Mouse (Mus musculus): ENCODE measurements at regions not wholly inside any gene's neighbourhood (a gene's known extent, or its start where the extent isn't known, plus 50 kb on each side); places are given as distances from the start of the nearest gene placed in this dataset.

DNA sequence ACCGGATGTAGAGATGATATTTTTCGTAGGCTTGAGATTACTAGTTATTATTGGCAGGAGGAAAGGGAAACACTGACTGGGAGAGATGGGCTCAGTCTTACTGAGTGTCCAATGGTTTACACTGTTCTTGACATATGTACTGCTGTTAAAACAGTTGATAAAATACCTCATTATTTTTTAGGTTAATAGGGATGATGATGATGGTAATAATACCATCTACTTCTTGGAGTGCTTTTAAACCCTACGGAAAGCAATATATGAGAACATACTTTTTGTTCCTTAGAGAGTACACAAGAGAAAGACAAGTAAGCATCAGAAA, 216.6 kb upstream of the Tacr3 start:
- Histone ChIP-seq H3K27ac (no peak overlapping the region), H3K36me3 (no peaks in the 10 kb centered on the region), H3K27me3 (replicated peaks) (no peaks in the 10 kb centered on the region), H3K4me3 (no peak overlapping the region), H3K9me3 (no peaks in the 10 kb centered on the region), H3K4me2 (replicated peaks) (no peak overlapping the region), H3K9ac (no peak overlapping the region), H3K4me1 (no peaks in the 10 kb centered on the region; the same call in 1 of the 2 replicates)
- no peak for ATAC-seq (ENCODE audit: low FRiP score, low read depth)
- WGBS, result 90% methylated on average over 3 of the region's 3 CpGs

DNA sequence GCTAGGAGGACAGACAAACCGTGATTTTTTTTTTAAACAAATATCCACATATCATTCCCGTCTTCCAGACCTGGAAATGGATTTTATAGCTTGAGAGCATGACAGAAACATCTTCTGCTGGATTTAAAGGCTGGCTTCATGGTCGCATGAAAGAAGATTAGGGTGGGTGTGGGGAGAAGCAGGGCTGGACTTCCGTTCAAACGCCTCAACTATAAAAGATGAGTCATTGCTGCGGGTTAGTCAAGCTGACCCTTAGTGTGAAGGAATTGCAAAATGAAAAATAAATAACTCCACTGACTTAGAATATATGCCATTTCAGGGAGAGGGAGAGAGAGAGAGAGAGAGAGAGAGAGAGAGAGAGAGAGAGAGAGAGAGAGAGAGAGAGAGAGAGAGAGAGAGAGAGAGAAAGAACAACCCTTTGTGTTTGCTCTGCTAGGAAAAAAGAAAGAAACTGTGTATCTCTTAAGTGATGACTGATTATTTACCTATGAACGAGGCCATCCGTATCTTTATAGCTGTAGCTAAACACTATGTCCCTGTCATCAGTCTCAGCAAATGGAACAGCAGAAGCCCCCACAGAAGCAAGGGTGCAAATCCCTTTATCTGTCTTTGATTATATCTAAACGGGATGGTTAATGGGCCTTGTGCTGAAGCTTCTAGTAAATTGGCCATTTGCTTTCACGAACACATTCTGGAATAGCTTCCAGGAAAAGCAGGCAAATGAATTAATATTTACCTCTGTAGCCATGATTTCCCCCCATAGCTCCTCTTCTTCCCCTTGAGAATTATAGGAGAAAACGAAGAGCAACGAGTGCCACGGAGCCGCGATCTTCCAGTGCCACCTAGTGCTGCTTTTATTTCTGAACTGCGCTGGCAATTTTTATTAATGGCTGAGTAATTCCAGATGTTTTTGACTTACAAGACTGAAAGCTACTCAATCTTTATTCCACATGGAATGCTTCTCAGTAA, 199.4 kb upstream of the Tacr3 start:
- H3K27ac ChIP-seq, result no peak overlapping the region
- H3K9ac ChIP-seq, result no peak overlapping the region
- no peaks in the 10 kb centered on the region for H3K9me3 ChIP-seq
- peaks cover 3% of the 10 kb centered on the region; the same call in 1 of the 2 replicates for H3K4me1 ChIP-seq
- H3K27me3 ChIP-seq (replicated peaks), result no peaks in the 10 kb centered on the region
- no peaks in the 10 kb centered on the region for H3K36me3 ChIP-seq
- H3K4me2 ChIP-seq (replicated peaks), result peak overlapping the region; percentile 44
- no peak overlapping the region for H3K4me3 ChIP-seq
- WGBS, result 40% methylated on average over 16 of the region's 16 CpGs
- peak; percentile 88 for ATAC-seq (ENCODE audit: low FRiP score, low read depth)

- WGBS, result 51% methylated on average over 9 of the region's 9 CpGs
- Histone ChIP-seq H3K27me3 (replicated peaks) (no peaks in the 10 kb centered on the region), H3K9me3 (no peaks in the 10 kb centered on the region), H3K4me3 (no peak overlapping the region), H3K4me1 (peaks cover 3% of the 10 kb centered on the region; the same call in 1 of the 2 replicates), H3K27ac (no peak overlapping the region), H3K4me2 (replicated peaks) (peak overlapping the region; percentile 44; the same call in 1 of the 2 replicates), H3K9ac (no peak overlapping the region), H3K36me3 (no peaks in the 10 kb centered on the region)
- ATAC-seq (ENCODE audit: low FRiP score, low read depth), result no peak
Measured at GRCm38 (mm10) chr3:134630135-134630516, 198.7 kb upstream of the Tacr3 start.

GRCm38 (mm10) chr3:134648727-134649445, 179.9 kb upstream of the Tacr3 start:
- no peak overlapping the region for H3K9ac ChIP-seq
- peak; percentile 49; the same call in 1 of the 2 replicates for ATAC-seq (ENCODE audit: low FRiP score, low read depth)
- H3K4me1 ChIP-seq, result no peaks in the 10 kb centered on the region
- H3K4me2 ChIP-seq (replicated peaks), result no peak overlapping the region
- H3K27ac ChIP-seq, result no peak overlapping the region
- WGBS, result 49% methylated on average over 3 of the region's 3 CpGs
- no peaks in the 10 kb centered on the region for H3K27me3 ChIP-seq (replicated peaks)
- no peaks in the 10 kb centered on the region for H3K9me3 ChIP-seq
- H3K4me3 ChIP-seq, result no peak overlapping the region
- H3K36me3 ChIP-seq, result no peaks in the 10 kb centered on the region

GRCm38 (mm10) chr3:134654051-134654450, 174.8 kb upstream of the Tacr3 start:
- Histone ChIP-seq H3K27ac (no peak overlapping the region), H3K9me3 (no peaks in the 10 kb centered on the region), H3K27me3 (replicated peaks) (no peaks in the 10 kb centered on the region), H3K4me1 (no peaks in the 10 kb centered on the region), H3K4me3 (no peak overlapping the region), H3K4me2 (replicated peaks) (no peak overlapping the region), H3K36me3 (no peaks in the 10 kb centered on the region), H3K9ac (no peak overlapping the region)
- WGBS, result 47% methylated on average over 4 of the region's 4 CpGs
- no peak for ATAC-seq (ENCODE audit: low FRiP score, low read depth)

DNA sequence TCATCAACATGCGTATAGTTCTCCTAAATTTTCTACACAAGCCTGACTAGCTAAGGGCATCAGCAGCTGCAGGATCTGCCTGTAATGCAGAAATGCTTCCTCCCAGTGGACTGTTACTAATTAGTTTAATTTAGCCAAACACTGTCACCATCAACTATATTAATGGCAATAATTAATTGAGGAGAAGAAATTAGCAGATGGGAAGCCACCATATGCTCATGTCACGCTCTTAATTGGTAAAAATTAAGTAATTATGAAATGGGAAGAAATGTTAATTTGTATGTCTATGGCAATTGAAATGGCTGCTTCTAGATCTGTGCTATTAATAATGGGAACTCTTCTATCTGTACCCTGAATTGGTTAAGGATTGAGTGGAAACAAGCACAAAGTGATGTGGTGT, 133.9 kb upstream of the Tacr3 start:
- Histone ChIP-seq H3K9me3 (no peaks in the 10 kb centered on the region), H3K27ac (no peak overlapping the region), H3K27me3 (replicated peaks) (no peaks in the 10 kb centered on the region), H3K4me2 (replicated peaks) (no peak overlapping the region), H3K4me3 (no peak overlapping the region), H3K9ac (no peak overlapping the region), H3K36me3 (no peaks in the 10 kb centered on the region), H3K4me1 (no peaks in the 10 kb centered on the region)
- 85% methylated on average over 2 of the region's 2 CpGs for WGBS
- peak; percentile 84 for ATAC-seq (ENCODE audit: low FRiP score, low read depth)

DNA sequence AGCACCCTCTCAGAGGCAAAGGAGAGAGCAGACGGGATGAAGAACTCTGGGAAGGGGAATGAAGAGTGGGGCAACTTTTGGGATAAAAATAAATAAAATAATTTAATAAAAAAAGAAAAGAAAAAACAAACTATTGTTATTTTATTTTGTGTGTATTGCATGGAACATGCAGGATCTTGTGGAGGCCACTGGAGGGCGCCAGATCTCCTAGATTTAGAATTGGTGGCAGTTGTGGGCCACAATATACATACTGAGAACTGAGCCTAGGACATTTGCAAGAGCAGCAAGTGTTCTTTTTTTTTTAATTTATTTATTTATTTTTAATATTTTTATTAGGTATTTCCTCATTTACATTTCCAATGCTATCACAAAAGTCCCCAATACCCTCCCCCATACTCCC, 110.2 kb upstream of the Tacr3 start:
- no peaks in the 10 kb centered on the region for H3K9me3 ChIP-seq
- H3K4me1 ChIP-seq, result no peaks in the 10 kb centered on the region
- H3K4me2 ChIP-seq (replicated peaks), result no peak overlapping the region
- no peaks in the 10 kb centered on the region for H3K27me3 ChIP-seq (replicated peaks)
- WGBS, result 37% methylated on average over 2 of the region's 2 CpGs
- ATAC-seq (ENCODE audit: low FRiP score, low read depth), result no peak
- no peak overlapping the region for H3K4me3 ChIP-seq
- H3K27ac ChIP-seq, result no peak overlapping the region
- H3K36me3 ChIP-seq, result no peaks in the 10 kb centered on the region
- H3K9ac ChIP-seq, result no peak overlapping the region

DNA sequence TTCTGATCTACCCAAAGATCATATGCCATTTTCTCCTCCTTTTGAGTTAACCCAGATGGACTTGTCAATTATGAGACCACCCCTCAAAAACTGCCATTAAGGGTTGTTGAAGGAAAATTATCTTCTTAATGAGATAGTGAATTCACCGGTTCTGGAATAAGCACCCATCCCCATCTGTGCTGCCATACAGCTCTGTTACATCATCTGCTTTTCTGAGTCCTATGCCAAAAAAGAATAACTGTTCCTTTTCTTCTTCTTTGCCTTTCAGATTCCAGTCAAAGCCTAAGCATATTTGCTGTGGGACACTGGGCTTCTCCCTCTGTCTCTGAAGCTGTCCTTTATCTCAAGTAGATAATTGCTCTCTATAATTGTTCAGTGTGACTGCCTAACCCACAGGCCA, 93.1 kb upstream of the Tacr3 start:
- Histone ChIP-seq H3K27ac (no peak overlapping the region), H3K36me3 (no peaks in the 10 kb centered on the region), H3K4me1 (no peaks in the 10 kb centered on the region), H3K27me3 (replicated peaks) (no peaks in the 10 kb centered on the region), H3K4me3 (no peak overlapping the region), H3K9ac (no peak overlapping the region), H3K4me2 (replicated peaks) (no peak overlapping the region), H3K9me3 (no peaks in the 10 kb centered on the region)
- no peak for ATAC-seq (ENCODE audit: low FRiP score, low read depth)
- 88% methylated on average over 1 of the region's 1 CpGs for WGBS

DNA sequence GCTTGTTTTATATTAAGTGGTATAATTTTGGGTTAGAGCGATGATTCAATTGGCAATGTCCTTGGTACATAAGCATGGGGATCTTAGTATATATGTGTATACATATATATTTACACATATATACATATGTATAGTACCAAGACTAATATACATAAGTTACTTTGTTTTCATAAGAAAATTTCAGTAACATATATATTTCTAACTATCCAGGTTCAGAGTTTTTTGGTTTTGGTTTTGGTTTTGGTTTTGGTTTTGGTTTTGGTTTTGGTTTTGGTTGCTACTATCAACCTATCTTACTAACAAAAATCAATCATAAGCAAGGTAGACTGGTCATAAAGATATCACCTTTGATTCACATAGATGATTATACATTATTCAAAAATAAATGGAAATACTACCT, 67.7 kb upstream of the Tacr3 start:
- Histone ChIP-seq H3K9me3 (no peaks in the 10 kb centered on the region), H3K27me3 (replicated peaks) (no peaks in the 10 kb centered on the region), H3K4me2 (replicated peaks) (no peak overlapping the region), H3K36me3 (no peaks in the 10 kb centered on the region), H3K4me3 (no peak overlapping the region), H3K27ac (no peak overlapping the region), H3K9ac (no peak overlapping the region), H3K4me1 (no peaks in the 10 kb centered on the region)
- 92% methylated on average over 1 of the region's 1 CpGs for whole genome bisulfite sequencing
- no peak for ATAC-seq (ENCODE audit: low FRiP score, low read depth)

DNA sequence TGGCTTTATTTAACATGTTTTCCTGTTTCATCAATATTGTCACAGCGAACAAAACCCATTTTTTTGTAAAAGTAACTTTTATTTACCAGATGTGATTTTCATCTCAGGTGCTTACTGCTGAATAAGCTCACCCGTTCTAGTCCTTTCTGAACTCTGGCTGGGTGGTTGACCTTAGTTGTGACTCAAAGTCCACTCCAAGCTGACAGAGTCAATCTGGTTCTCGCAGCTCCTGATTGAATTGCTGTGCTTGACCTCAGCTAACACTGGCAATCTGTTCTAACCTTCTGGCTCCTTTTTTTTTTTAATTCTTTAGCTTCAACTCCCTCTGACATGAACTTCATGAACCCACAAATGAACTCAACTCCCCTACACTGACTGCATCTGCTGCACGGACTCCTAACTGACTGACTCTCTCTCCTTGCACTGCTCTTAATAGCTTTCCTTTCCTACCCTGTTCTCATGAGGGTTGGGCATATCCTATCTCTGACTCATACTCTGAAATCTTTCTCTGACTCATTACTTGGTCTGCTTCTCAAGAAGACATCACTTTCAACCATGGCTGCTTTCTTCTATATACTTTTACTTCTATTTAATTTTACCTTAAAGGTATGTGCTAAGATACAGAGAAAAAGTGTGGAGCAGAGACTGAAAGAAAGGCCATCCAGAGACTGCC, 65.4 kb upstream of the Tacr3 start:
- Histone ChIP-seq H3K27ac (no peak overlapping the region), H3K9ac (no peak overlapping the region), H3K4me2 (replicated peaks) (no peak overlapping the region), H3K4me1 (no peaks in the 10 kb centered on the region), H3K4me3 (no peak overlapping the region), H3K36me3 (no peaks in the 10 kb centered on the region), H3K27me3 (replicated peaks) (no peaks in the 10 kb centered on the region), H3K9me3 (no peaks in the 10 kb centered on the region)
- 85% methylated on average over 4 of the region's 4 CpGs for WGBS
- no peak for ATAC-seq (ENCODE audit: low FRiP score, low read depth)
